ENCODE assay signal across 14 mouse cellular contexts in the genomic region with DNA sequence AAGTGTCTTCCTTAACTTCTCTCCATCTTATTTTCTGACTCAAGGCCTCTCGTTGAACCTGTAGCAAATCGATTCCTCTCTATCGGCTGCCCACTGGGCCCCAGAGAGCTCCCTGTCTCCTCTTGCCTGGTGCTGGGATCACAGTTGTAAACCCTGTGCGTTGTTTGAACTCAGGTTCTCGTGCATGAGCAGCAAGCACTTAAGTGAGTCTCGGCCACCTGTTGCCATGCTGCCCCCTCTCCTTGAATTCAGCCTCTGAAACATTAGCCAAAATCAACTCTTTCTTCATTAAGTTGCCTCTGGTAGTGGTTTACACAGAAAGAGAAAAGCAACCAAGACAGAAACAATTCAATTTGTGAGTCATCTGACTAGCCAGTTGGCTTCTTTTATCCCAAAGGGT.
A peak's percentile ranks its signal among the peaks of the same experiment; 100 is the strongest.
DNase-seq lines count a peak whose midpoint lies in the region; ATAC-seq and TF ChIP-seq lines count a peak whose summit lies in the region.
"Had no signal": no experiment of that assay in that cellular context is flagged by ENCODE, and none has a peak within 500 bp of the region (broad histone marks: within the 10 kb centered on the region; RNA-seq: fewer than 3 reads in every experiment).

No protein-coding gene starts in this region.

- WGBS in heart, embryonic 11.5 days (ENCODE audit: insufficient replicate concordance) = 80% methylated on average over 6 of the region's 6 CpGs
- WGBS in hindbrain, embryonic 10.5 days = 74% methylated on average over 6 of the region's 6 CpGs
- WGBS in hindbrain, postnatal 0 days = 60% methylated on average over 6 of the region's 6 CpGs
- WGBS in lung, embryonic 16.5 days = 50% methylated on average over 6 of the region's 6 CpGs

- no peaks in the 10 kb centered on the region for H3K36me3 ChIP-seq in heart, embryonic 11.5 days (ENCODE audit: control insufficient read depth, insufficient read depth, low read length)
- no peaks in the 10 kb centered on the region for H3K36me3 ChIP-seq in hindbrain, embryonic 10.5 days
- H3K36me3 ChIP-seq in hindbrain, postnatal 0 days (ENCODE audit: insufficient read depth, low read length) = no peaks in the 10 kb centered on the region
- no peaks in the 10 kb centered on the region for H3K36me3 ChIP-seq in lung, embryonic 16.5 days (ENCODE audit: control insufficient read depth, insufficient read depth, low read length)
- H3K36me3 ChIP-seq: forebrain, embryonic 12.5 days; hindbrain, embryonic 12.5 days had no signal

- peak; percentile 89 for DNase-seq in heart, adult 11 months
- DNase-seq in hindbrain, embryonic 10.5 days (ENCODE audit: low spot score) = no peak
- DNase-seq in hindbrain, postnatal 0 days (ENCODE audit: low spot score) = no peak
- no peak for DNase-seq in lung, postnatal 10 days
- DNase-seq in left cerebral cortex, postnatal 25 days (ENCODE audit: low spot score in 2 of 2) = no peak
- DNase-seq: cerebellum, adult 11 months; right cerebral cortex, postnatal 14 days; thymus, postnatal 36 days had no signal

- H3K9me3 ChIP-seq in heart, embryonic 11.5 days (replicated peaks; ENCODE audit: control insufficient read depth, low read length) = peaks cover 2% of the 10 kb centered on the region; the same call in 1 of the 2 replicates
- H3K9me3 ChIP-seq in hindbrain, embryonic 10.5 days = 0 out of 2 replicates have a peak, but pooled peaks cover 4% of the 10 kb centered on the region
- no peaks in the 10 kb centered on the region for H3K9me3 ChIP-seq in hindbrain, postnatal 0 days (ENCODE audit: low read length)
- peaks cover 3% of the 10 kb centered on the region; the same call in 1 of the 2 replicates for H3K9me3 ChIP-seq in lung, embryonic 16.5 days (ENCODE audit: control insufficient read depth, low read length)
- H3K9me3 ChIP-seq: forebrain, embryonic 12.5 days; hindbrain, embryonic 12.5 days had no signal

- no peaks in the 10 kb centered on the region for H3K27me3 ChIP-seq in heart, embryonic 11.5 days (ENCODE audit: control insufficient read depth, insufficient read depth, low read length)
- no peaks in the 10 kb centered on the region for H3K27me3 ChIP-seq in hindbrain, embryonic 10.5 days (ENCODE audit: insufficient read depth, poor library complexity, severe bottlenecking)
- no peaks in the 10 kb centered on the region for H3K27me3 ChIP-seq in hindbrain, postnatal 0 days (ENCODE audit: insufficient read depth, low read length)
- no peaks in the 10 kb centered on the region for H3K27me3 ChIP-seq in lung, embryonic 16.5 days (ENCODE audit: control insufficient read depth, insufficient read depth, low read depth, low read length)
- H3K27me3 ChIP-seq: CH12.LX; forebrain, embryonic 12.5 days; hindbrain, embryonic 12.5 days; megakaryocyte, embryonic 14.5 days had no signal

- peaks cover 14% of the 10 kb centered on the region for H3K4me1 ChIP-seq in heart, embryonic 11.5 days (ENCODE audit: control insufficient read depth, insufficient read depth, low read length)
- peaks cover 24% of the 10 kb centered on the region for H3K4me1 ChIP-seq in hindbrain, embryonic 10.5 days (replicated peaks)
- H3K4me1 ChIP-seq in hindbrain, postnatal 0 days (ENCODE audit: insufficient read depth, low read length) = peaks cover 4% of the 10 kb centered on the region
- peaks cover 34% of the 10 kb centered on the region for H3K4me1 ChIP-seq in lung, embryonic 16.5 days (replicated peaks; ENCODE audit: control insufficient read depth, insufficient read depth, low read length)
- H3K4me1 ChIP-seq: megakaryocyte, embryonic 14.5 days had no signal

- H3K27ac ChIP-seq in heart, embryonic 11.5 days (ENCODE audit: low read depth, low read length) = no peak overlapping the region
- peak overlapping the region; percentile 57; the same call in 1 of the 2 replicates for H3K27ac ChIP-seq in hindbrain, embryonic 10.5 days
- no peak overlapping the region for H3K27ac ChIP-seq in hindbrain, postnatal 0 days
- peak overlapping the region; percentile 64 for H3K27ac ChIP-seq in lung, embryonic 16.5 days (ENCODE audit: low read length)
- H3K27ac ChIP-seq: forebrain, embryonic 12.5 days; hindbrain, embryonic 12.5 days had no signal

- no peak overlapping the region for H3K4me3 ChIP-seq in heart, embryonic 11.5 days (ENCODE audit: low read depth, low read length)
- no peak overlapping the region for H3K4me3 ChIP-seq in hindbrain, embryonic 10.5 days
- H3K4me3 ChIP-seq in hindbrain, postnatal 0 days (ENCODE audit: low read length) = no peak overlapping the region
- no peak overlapping the region for H3K4me3 ChIP-seq in lung, embryonic 16.5 days (ENCODE audit: low read length)
- H3K4me3 ChIP-seq: forebrain, embryonic 12.5 days; hindbrain, embryonic 12.5 days; megakaryocyte, embryonic 14.5 days had no signal

- intact Hi-C loops in left cerebral cortex, postnatal 25 days (cut with DNase I) = no loop called here

- H3K4me2 ChIP-seq in heart, embryonic 11.5 days = no peak overlapping the region
- no peak overlapping the region for H3K4me2 ChIP-seq in hindbrain, postnatal 0 days (ENCODE audit: low read depth, low read length)
- H3K4me2 ChIP-seq in lung, embryonic 16.5 days (ENCODE audit: low read depth, low read length) = no peak overlapping the region
- H3K4me2 ChIP-seq: forebrain, embryonic 12.5 days; hindbrain, embryonic 12.5 days had no signal

- TF ChIP-seq CTCF in hindbrain, postnatal 0 days (IDR thresholded peaks at IDR 0.05; ENCODE audit: low read depth) = no peak

- H3K9ac ChIP-seq in heart, embryonic 11.5 days (ENCODE audit: low read depth, low read length) = no peak overlapping the region
- no peak overlapping the region for H3K9ac ChIP-seq in hindbrain, postnatal 0 days (replicated peaks; ENCODE audit: low read length)
- no peak overlapping the region for H3K9ac ChIP-seq in lung, embryonic 16.5 days (ENCODE audit: low read length)
- H3K9ac ChIP-seq: forebrain, embryonic 12.5 days; hindbrain, embryonic 12.5 days had no signal

- ATAC-seq in heart, embryonic 11.5 days (replicated peaks; ENCODE audit: insufficient number of reproducible peaks, low FRiP score, low TSS enrichment) = no peak
- no peak for ATAC-seq in hindbrain, postnatal 0 days
- ATAC-seq in lung, embryonic 16.5 days (ENCODE audit: low read depth) = no peak

Comparison
In these comparisons a context has a peak if more than half of its experiments do, and no peak if none do; other contexts are left out.
1. H3K27ac ChIP-seq: peak in hindbrain, embryonic 10.5 days (single experiment) and lung, embryonic 16.5 days (single experiment); none in heart, embryonic 11.5 days (single experiment) and hindbrain, postnatal 0 days (single experiment).